Mouse (Mus musculus) MEL (cell line): Measurements from ENCODE around the gene Cemip.

ENCODE experiments used
- CTCF ChIP-seq, 3 experiments: IDR thresholded peaks in 2 of 3; conservative IDR thresholded peaks in 1 of 3; 2 replicates each; pipeline ENCODE4 v1.5.1; 2011 to 2012; ENCODE audit warnings: low read length in 3 of 3, low read depth in 2 of 3, mild to moderate bottlenecking in 2 of 3, improper control_type of control experiment in 1 of 3, inconsistent platforms in 1 of 3, mixed read lengths in 1 of 3, moderate library complexity in 1 of 3; ENCODE audit not compliant: control insufficient read depth in 1 of 3, insufficient read depth in 1 of 3, poor library complexity in 1 of 3, severe bottlenecking in 1 of 3
- GATA1 ChIP-seq: IDR thresholded peaks from 2 replicates; pipeline ENCODE4 v1.6.1; 2011; ENCODE audit warnings: low read depth, low read length, improper control_type of control experiment
- KAT2A ChIP-seq: conservative IDR thresholded peaks from 2 replicates; pipeline ENCODE4 v1.6.1; 2012; ENCODE audit warnings: low read depth, low read length, improper control_type of control experiment, inconsistent platforms
- MAX ChIP-seq: IDR thresholded peaks from 2 replicates; pipeline ENCODE4 v1.6.1; 2011; ENCODE audit warnings: low read length, improper control_type of control experiment
- POLR2A ChIP-seq, 2 experiments: IDR thresholded peaks; 2 replicates each; pipeline ENCODE4 v1.6.1; 2011 to 2012; ENCODE audit warnings: low read length in 2 of 2, mild to moderate bottlenecking in 2 of 2, control low read depth in 1 of 2, improper control_type of control experiment in 1 of 2, low read depth in 1 of 2, moderate library complexity in 1 of 2; ENCODE audit not compliant: control insufficient read depth in 1 of 2, insufficient read depth in 1 of 2, poor library complexity in 1 of 2
- POLR2AphosphoS2 ChIP-seq: IDR thresholded peaks from 2 replicates; pipeline ENCODE4 v1.6.1; 2011; ENCODE audit warnings: low read length, improper control_type of control experiment
- RAD21 ChIP-seq: IDR thresholded peaks from 2 replicates; pipeline ENCODE4 v1.6.1; 2011; ENCODE audit warnings: mild to moderate bottlenecking, low read depth, low read length, improper control_type of control experiment
- RCOR1 ChIP-seq: IDR thresholded peaks from 2 replicates; pipeline ENCODE4 v1.6.1; 2012; ENCODE audit warnings: low read depth, mild to moderate bottlenecking, inconsistent platforms, low read length, improper control_type of control experiment
- TAL1 ChIP-seq: IDR thresholded peaks from 2 replicates; pipeline ENCODE4 v1.6.1; 2012; ENCODE audit warnings: mild to moderate bottlenecking, inconsistent platforms, low read length, moderate library complexity, mixed read lengths
- TBP ChIP-seq: IDR thresholded peaks from 2 replicates; pipeline ENCODE4 v1.8.0; 2011; ENCODE audit warnings: low read depth, low read length, improper control_type of control experiment
- UBTF ChIP-seq: IDR thresholded peaks from 2 replicates; pipeline ENCODE4 v1.6.1; 2012; ENCODE audit warnings: low read depth, mild to moderate bottlenecking, inconsistent platforms, low read length, improper control_type of control experiment, moderate library complexity, borderline replicate concordance; ENCODE audit not compliant: insufficient read depth
- USF2 ChIP-seq, 2 experiments: IDR thresholded peaks; 2 replicates each; pipeline ENCODE4 v1.6.1; 2011 to 2012; ENCODE audit warnings: improper control_type of control experiment in 2 of 2, low read length in 2 of 2, borderline replicate concordance in 1 of 2, inconsistent platforms in 1 of 2, low read depth in 1 of 2, mild to moderate bottlenecking in 1 of 2; ENCODE audit not compliant: insufficient read depth in 1 of 2
- ZC3H11A ChIP-seq: IDR thresholded peaks from 2 replicates; pipeline ENCODE4 v1.6.1; 2012; ENCODE audit warnings: low read depth, mild to moderate bottlenecking, inconsistent platforms, low read length, improper control_type of control experiment
- ZMIZ1 ChIP-seq: IDR thresholded peaks from 2 replicates; pipeline ENCODE4 v1.6.1; 2012; ENCODE audit warnings: low read depth, mild to moderate bottlenecking, inconsistent platforms, low read length, improper control_type of control experiment, moderate library complexity

DNA sequence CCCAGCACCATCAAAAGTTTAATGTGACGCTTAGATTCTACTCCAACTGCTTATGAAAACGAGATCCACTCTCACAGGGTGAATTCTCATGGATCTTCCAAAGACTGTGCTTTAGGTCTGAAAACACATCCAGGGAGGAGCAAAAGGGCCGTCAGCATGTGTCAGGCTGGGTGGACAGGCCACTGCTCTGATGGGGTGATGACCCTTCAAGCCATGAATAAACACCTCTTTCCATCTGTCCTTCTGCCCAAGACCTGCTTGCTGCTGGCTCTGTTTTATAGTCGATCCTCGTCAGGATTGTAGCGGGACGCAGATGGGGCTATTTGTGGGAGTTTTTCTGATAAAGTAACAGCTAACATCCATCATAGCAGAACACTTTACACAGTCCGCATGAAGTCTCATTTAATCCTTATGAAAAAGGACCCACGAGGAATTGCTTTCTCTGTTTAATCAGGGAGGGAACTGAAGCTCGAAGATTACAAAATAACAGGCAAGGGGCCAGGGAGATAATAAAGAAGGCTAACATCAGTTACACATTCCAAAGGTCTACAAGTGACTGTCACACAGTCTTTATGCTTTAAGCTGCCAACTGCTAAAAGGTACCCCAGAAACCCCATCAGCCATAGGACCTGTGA lies 25.5 kb upstream of the Cemip start:
- TF ChIP-seq CTCF (IDR thresholded peaks at IDR 0.05 in 2 of 3, conservative IDR thresholded peaks at IDR 0.05 in 1 of 3; ENCODE audit: control insufficient read depth in 1 of 3, insufficient read depth in 1 of 3, low read depth in 2 of 3, low read length in 3 of 3, poor library complexity in 1 of 3, severe bottlenecking in 1 of 3) (no peak), ZC3H11A (no peak), MAX (no peak), POLR2A (IDR thresholded peaks at IDR 0.05; ENCODE audit: control insufficient read depth in 1 of 2, insufficient read depth in 1 of 2, low read depth in 1 of 2, low read length in 2 of 2, poor library complexity in 1 of 2) (no peak), USF2 (IDR thresholded peaks at IDR 0.05; ENCODE audit: borderline replicate concordance in 1 of 2, insufficient read depth in 1 of 2, low read depth in 1 of 2, low read length in 2 of 2) (no peak), UBTF (no peak), ZMIZ1 (no peak), RAD21 (no peak), POLR2AphosphoS2 (no peak), KAT2A (no peak), GATA1 (no peak), TBP (no peak), RCOR1 (no peak), TAL1 (no peak)
